Mouse (Mus musculus) CD8-positive naive resting alpha-beta T cell, adult 2 months (primary cell): Measurements from ENCODE around the gene Ddit4l.
"Not testable (repeated sequence)": the region's sequence is repeated elsewhere in the genome, so short reads cannot be mapped to it uniquely, and the experiment has no call there.

Source experiments
- DNase-seq, 2 experiments: peaks; one replicate each; pipeline ENCODE4 v3.0.0; 2022; ENCODE audit warnings: low read depth in 2 of 2, low spot score in 2 of 2

The Ddit4l gene

DNA sequence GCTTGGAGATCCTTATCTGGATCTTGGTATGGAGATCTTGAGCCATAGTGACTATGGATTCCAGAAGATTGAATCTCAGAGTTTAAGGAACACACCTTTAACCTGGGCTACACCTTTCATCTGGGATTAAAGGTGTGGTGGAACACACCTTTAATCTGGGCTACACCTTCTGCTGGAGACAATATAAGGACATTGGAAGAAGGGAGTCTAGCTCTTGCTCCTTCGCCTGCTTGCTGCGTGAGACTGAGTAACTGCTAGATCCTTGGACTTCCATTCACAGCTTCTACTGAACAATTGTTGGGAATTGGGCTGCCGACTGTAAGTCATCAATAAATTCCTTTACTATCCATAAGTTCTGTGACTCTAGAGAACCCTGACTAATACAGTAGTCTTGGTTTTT is at the start of gene Ddit4l:
Ddit4l (plus strand) TSS at position 301 of the 400 bp plus-strand sequence.
- not testable (repeated sequence) for DNase-seq

- DNase-seq, result no peak
Observed at GRCm38 (mm10) chr3:137576146-137576545, 45.3 kb upstream of the Ddit4l start.

GRCm38 (mm10) chr3:137586376-137586969 is 34.9 kb upstream of the Ddit4l start:
- no peak for DNase-seq

- DNase-seq, result no peak
Observed at GRCm38 (mm10) chr3:137589811-137590210, 31.6 kb upstream of the Ddit4l start.

GRCm38 (mm10) chr3:137594332-137594905 is 27.0 kb upstream of the Ddit4l start:
- DNase-seq, result no peak

DNA sequence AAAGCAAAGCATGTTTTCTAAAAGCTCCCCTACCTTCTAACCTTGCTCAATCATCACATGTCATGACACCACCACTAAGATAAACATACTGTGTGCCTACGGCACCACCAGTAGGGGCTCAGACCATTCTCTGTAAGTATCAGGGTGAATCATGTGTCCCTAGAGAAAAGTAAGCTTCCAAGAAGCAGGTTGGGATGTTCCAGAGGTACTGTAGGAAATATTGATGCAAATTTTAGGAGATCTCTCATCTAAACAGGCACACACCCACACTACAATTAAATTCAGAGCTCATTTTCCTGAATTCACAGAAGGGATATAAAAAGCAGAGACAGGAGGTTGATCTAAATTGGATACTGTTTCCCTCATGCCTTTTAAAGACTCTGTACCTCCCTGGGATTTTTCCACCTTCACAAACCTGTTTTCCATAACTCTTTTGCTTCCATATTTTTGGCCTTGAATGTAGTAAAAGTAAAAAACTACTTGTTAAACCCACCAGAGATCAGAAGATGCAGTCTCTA is 12.4 kb upstream of the Ddit4l start:
- no peak for DNase-seq

- no peak for DNase-seq
Observed at GRCm38 (mm10) chr3:137610457-137611109, 10.8 kb upstream of the Ddit4l start.

DNA sequence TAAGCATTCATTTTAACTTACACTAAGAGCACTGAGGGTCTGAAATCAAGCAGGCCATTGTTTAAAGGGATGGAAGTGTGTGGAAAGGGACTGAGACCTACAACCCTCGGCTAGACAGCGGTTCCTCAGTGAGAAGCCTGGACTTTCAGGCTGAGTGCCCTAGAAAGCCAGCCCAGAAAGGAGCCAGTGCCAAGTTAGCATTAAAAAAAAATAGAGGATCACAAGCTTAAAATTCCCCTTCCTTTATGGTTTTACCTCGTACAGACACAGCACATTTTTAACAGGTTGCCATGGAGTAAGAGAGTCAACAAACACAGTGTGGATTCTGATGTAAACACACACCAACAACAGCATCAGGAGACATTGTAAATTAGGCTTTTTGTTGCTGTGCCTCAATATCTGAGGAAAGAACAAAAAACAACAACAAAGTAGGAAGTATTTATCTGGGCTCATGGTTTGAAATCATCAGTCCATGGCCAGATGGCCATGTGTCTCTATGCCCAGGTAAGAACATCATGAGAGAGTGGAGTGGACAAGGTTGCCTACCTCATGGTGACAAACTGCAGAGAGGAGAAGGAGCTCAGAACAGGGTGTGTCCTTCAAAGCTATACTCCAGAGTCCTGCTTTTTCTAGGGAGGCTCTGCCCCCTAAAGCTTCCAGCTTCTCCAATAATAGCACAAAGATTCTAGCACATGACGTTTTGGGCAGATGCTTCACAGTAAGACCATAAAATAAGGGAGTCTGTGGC is 10.1 kb upstream of the Ddit4l start:
- DNase-seq, result no peak

DNA sequence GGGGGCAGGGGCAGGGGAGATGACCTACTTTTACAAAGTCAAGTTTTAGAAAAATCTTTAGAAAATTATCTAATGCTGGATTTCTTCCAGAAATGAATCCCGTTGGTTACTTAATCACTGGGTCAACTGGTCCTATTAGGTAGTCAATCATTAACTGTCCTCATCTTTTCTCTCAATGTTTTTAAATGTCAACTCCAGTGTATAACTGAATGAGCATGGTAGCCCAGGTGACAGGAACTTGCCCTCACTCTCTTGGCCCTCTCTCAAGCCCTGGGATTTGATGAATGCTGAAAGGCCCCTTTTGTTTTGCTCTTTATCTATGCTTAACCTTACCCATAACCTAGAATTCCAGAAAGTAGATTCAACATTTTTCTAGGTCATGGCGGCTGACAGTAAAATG is 9.4 kb upstream of the Ddit4l start:
- no peak for DNase-seq

DNA sequence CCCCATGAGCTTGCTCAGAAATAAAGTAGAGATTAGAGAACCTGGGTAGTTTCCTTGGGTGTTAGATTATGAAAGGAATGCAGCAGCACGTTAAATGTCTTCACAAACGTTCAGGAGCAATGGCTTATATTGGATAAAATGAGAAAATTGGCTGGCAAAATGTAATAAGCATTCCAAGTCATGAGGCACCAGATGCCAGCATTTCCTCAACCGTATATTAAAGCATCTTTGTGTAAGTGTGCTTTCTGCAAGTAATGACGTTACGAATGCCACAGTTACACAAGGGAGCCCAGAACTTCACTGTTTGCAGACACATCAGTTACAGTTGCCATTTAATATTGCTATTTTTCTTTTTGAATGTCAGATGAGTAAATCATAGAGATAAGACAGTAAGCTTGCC is 872 bp upstream of the Ddit4l start:
- no peak for DNase-seq

- DNase-seq, result no peak
Observed at GRCm38 (mm10) chr3:137622091-137622490, 679 bp downstream of the Ddit4l start.

GRCm38 (mm10) chr3:137622895-137623580 is 1.6 kb downstream of the Ddit4l start:
- no peak for DNase-seq

DNA sequence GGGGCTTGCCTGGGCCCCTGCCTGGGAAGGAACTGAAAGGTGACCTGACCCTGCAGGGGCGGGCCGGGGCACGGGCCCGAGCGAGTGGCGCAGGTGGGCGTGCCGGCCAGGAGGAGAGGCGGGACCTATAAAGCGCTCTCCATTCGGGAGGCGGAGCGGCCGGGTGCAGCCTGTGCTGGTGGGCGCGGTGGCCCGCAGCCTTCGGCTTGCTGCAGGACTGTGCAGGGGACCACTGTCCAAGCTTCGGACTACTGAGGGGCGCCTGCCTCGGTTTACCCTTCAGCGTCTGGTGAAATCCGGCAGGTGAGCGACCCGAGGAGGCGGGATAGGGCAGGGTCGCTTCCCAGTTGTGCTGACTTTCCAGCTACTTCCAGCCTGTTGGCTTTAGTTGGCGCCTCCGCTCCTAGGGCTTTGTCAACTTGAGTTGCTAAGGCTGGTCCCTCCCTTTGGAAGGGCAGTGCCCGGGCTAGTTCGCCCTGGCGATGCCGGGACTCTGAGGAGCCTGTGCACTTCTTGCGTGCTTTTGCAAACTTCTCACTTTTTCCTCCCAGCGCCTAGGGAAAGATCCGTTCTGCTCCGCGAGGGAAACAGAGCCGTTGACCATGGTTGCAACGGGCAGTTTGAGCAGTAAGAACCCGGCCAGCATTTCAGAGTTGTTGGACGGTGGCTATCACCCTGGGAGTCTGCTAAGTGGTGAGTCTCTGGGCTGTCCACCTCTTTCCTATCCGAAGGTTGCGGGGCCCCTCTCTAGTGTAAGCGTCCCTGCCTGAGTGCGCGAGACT is 2.4 kb downstream of the Ddit4l start:
- no peak for DNase-seq

DNA sequence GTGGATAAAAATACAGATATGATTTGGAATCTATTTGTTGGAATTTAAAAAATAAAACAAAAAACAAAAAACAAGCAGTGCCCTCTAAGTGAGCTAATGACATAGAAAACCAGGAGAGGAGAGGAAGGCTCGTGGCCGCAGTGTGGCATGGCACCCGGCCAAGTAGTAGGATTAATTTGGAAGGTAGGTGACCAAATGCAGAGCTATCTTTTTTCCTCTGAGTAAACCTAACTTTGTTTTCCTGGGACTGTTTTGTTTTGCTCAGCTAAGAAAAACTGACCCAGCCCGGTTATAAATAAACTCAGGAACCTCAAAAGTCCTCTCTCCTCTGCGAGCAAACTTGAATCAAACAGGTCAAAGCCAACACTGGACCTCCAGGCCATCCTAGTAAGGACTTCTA is 3.6 kb downstream of the Ddit4l start:
- DNase-seq, result no peak

DNA sequence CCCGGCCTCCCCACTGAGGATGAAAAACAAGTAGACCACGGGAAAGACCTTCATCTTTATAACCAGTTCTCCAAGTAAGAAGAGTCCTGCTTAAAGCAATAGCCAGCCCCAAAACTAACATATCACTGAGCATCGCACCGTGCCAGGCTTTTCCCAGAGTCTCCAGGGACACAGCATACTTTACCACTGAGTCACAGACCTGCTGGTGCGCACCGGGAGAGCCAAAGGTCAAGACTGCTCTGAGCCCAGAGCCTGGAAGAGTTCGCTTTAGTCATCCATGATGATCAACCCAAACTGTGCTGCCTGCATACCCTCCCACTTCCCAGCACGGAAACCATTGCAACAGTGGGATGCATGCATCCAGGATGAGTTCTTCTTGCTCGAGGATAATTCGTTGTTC is 12.3 kb downstream of the Ddit4l start:
- DNase-seq, result no peak

DNA sequence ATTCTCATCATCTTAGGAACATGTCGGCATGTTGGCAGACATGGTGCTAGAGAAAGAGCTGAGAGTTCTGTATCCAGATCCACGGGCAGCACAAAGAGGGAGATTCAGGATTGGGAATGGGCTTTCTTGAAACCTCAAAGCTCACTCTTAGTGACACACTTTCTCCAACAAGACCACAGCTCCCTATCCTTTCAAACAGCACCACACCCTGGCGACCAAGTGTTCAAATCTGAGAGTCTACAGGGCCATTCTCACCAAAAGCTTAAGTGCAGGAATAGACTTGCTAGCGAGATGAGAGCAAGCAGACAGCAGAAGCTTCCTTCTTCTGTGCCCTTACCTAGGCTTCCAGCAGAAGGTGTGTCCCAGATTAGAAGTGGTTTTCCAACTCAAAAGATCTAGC is 15.2 kb downstream of the Ddit4l start:
- DNase-seq, result no peak

- DNase-seq, result no peak
Observed at GRCm38 (mm10) chr3:137641238-137641637, 19.8 kb downstream of the Ddit4l start.

DNA sequence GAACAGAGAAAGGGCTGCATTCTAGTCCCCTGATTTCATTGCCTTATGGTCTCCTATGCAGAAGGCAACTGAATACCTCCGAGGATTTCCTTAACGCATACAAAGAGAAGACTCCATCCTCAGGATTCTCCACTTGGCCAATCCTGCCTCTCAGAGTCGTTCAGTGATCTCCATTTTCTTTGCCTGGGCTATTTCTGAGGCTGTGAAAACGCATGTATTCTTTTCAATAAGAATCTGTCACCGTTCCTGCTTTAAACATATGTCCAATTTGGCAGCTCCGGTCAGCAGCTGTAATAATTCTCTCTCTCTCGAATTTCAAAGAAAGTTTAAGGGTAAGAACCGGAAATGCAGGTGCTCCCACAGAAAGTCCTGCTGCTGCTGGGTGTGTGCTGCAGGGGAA is 20.7 kb downstream of the Ddit4l start:
- DNase-seq, result no peak

DNA sequence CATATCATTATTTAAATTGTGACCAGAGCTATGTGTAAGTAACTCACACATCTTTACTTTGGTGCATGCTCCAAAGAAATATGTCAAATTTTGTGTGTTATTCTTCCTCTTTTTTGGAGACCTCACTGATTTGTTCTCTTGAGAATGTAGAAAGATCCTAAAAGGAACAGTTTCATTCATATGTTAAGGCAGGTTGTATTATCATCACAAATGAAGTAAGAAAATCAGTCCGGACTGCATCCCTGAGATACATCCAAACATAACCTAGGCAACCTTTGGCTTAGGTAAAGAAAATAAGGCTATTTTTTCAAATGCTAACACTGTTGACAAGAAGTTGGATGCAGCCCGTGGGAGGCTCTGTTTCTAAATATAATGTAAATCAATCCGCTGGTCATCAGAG is 21.2 kb downstream of the Ddit4l start:
- no peak for DNase-seq

DNA sequence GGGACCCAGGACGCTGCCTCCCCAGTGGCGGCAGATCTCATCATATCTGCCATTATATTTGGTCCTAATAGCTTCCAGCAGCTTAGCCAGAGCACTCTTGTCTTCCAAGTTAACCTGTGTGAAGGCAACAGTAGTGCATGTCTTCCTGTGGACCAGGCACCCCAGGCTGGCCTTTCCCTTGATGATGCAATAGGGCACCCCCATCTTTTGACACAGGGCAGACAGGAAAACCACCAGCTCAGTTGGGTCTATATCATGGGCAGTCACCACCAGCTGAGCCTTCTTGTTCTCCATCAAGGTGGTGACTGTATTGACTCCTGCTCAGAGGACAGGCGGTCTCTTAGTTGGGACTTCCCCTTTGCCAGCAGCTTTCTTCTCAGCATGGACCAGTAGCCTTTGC is 22.7 kb downstream of the Ddit4l start:
- DNase-seq, result no peak

DNA sequence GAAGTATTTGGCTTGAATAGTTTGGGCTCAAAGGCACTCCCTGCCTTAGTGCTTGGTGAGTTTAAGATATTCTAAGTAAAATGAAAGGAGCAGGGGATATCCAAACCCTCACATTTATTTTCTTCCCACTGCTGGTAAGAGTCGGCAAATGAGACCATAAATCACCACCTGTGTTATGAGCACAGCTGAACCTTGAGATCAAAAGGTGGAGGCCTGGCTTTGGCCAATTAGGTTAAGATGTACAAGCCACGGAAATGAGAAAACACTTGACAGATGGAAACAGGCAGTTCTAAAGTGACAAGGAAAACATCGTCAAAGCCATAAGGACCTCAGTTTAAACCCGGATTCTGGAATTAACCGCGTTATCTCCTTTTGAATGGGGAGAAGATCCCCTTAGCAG is 23.5 kb downstream of the Ddit4l start:
- no peak for DNase-seq
